Mouse (Mus musculus) hindbrain, embryonic 16.5 days (tissue): ENCODE measurements around the gene Trim65. TPM values are rescaled to one million over a fixed set of nuclear protein-coding genes. Genes with fewer than 3 reads are reported as not detected.
A peak's percentile ranks its signal among the peaks of the same experiment; 100 is the strongest.

Source experiments
- ATAC-seq: fragments of 200-750 bp; cut with Nextera tagmentation; 2 replicates; pipeline ENCODE4 v1.8.0; 2017; ENCODE audit warnings: moderate TSS enrichment, moderate library complexity
- H3K27ac ChIP-seq: fragments of 300-500 bp; sonication (generic); 2 replicates; pipeline ENCODE4 v1.5.1; 2014; ENCODE audit warnings: low read depth, mild to moderate bottlenecking, control low read depth, low read length, moderate library complexity
- H3K27me3 ChIP-seq: fragments of 300-500 bp; sonication (generic); replicated peaks from 2 replicates; pipeline ENCODE4 v1.6.1; 2014; ENCODE audit warnings: low read length; ENCODE audit not compliant: control insufficient read depth, insufficient read depth
- H3K36me3 ChIP-seq: fragments of 300-500 bp; sonication (generic); 2 replicates; pipeline ENCODE4 v1.6.1; 2014; ENCODE audit warnings: mild to moderate bottlenecking, low read length, moderate library complexity, mixed read lengths; ENCODE audit not compliant: control insufficient read depth, insufficient read depth
- H3K4me1 ChIP-seq: fragments of 300-500 bp; sonication (generic); 2 replicates; pipeline ENCODE4 v1.6.1; 2014; ENCODE audit warnings: low read depth, low read length; ENCODE audit not compliant: control insufficient read depth, insufficient read depth
- H3K4me2 ChIP-seq: fragments of 300-500 bp; sonication (generic); 2 replicates; pipeline ENCODE4 v1.6.1; 2014; ENCODE audit warnings: mild to moderate bottlenecking, low read length, control low read depth, moderate library complexity
- H3K4me3 ChIP-seq: fragments of 300-500 bp; sonication (generic); 2 replicates; pipeline ENCODE4 v1.5.1; 2014; ENCODE audit warnings: mild to moderate bottlenecking, low read length, control low read depth, moderate library complexity
- H3K9ac ChIP-seq: fragments of 300-500 bp; sonication (generic); 2 replicates; pipeline ENCODE4 v1.6.1; 2014; ENCODE audit warnings: low read depth, mild to moderate bottlenecking, control low read depth, low read length, moderate library complexity
- H3K9me3 ChIP-seq: fragments of 300-500 bp; sonication (generic); 2 replicates; pipeline ENCODE4 v1.6.1; 2014; ENCODE audit warnings: mild to moderate bottlenecking, low read length, moderate library complexity; ENCODE audit not compliant: control insufficient read depth
- WGBS: fragments of 180-500 bp; shearing (Covaris S2); extraction: QIAGEN DNeasy Blood & Tissue Kit; methylation state at CpG from one replicate; pipeline ENCODE4 v1.1.7; 2014; 5-methylcytosine and 5-hydroxymethylcytosine counted together
- polyA plus RNA-seq: library from polyadenylated mRNA; unstranded; fragments of >200 nt; fragmentation: Nextera tagmentation; extraction: Ambion mirVana; gene quantifications from 2 replicates; pipeline ENCODE4 v1.2.1, GENCODE M21; 2015

The Trim65 gene
- polyA plus RNA-seq = 3.0 and 4.2 TPM in 2 replicates

DNA sequence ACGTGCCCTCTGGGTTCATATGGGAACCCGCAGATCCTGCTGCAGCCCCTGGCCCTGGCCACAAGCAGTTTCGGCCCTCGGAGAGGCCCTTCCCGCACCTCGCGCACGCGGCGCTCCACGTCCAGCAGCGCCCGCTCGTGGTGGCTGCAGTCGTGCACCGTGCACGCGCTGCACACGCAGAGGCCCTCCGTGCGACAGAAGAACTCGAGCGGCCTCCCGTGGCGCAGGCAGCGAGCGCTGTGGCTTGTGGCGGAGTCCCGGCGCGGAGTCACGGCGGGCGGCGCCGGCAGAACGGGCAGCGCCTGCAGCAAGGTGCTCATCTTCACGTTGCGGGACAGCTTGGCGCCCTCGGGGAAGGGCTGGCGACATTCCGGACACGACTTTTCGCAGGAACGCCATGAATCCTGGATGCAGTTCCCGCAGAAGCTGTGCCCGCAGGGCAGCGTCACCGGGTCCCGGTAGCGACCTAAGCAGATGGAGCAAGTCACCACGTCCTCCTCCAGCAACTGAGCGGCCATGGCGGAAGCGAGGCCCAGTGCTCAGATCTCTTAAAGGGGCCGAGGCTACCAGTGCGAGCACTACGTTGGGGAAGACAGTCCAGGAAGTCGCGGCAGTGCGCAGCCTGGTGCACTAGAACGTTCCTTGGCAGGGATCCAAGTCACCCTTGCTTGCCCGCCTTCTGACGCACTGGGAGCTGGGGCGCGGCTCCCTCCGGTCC lies at the start of gene Trim65:
Gene Trim65 (minus strand): TSS at position 641 of the 718 bp plus-strand sequence.
- H3K4me2 ChIP-seq = peak within 1 kb of the TSS; percentile 77
- ATAC-seq = peak; percentile 88
- peak within 1 kb of the TSS; percentile 61 for H3K4me3 ChIP-seq
- H3K27me3 ChIP-seq = no peaks in the 10 kb centered on the region
- peaks cover 7% of the 10 kb centered on the region for H3K36me3 ChIP-seq
- no peaks in the 10 kb centered on the region for H3K9me3 ChIP-seq
- peaks cover 25% of the 10 kb centered on the region for H3K4me1 ChIP-seq
- WGBS = under 1% methylated on average over 54 of the region's 69 CpGs
- H3K9ac ChIP-seq = peak within 1 kb of the TSS; percentile 84
- H3K27ac ChIP-seq = peak within 1 kb of the TSS; percentile 94

DNA sequence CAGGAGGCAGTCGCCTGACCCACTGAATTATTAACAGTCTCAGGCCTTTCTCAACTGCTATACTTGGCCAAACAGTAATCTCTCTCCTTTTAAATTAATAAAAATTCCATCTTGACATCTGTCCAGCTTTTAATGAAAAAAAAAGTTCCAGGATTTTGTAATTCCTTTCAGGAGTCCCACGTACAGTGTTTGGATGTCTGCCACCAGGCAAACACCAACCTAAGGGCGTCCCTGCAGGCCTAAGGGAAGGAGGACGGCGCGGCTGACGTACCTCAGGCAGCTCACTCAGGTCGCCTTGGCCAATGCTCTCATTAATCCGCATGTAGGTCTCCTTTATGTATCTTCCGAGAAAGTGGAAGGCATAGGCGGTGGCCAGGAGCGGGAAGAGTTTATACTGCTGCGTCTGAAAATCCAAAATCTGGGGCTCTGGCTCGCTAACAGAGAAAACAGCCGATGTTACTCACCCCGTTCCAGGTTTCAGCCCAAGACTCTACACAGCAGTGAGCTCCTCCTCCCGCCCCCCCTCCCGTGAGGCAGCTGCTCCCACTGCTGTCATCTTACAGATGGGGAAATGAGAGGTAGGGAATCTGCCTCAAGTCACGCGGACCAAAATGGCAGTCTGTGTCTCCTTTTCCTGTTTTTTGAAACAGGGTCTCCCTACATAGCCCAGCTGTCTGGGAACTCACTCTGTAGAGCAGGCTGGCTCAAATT lies 47.6 kb upstream of the Trim65 start:
- 88% methylated on average over 20 of the region's 20 CpGs for WGBS
- no peaks in the 10 kb centered on the region for H3K9me3 ChIP-seq
- ATAC-seq = no peak

DNA sequence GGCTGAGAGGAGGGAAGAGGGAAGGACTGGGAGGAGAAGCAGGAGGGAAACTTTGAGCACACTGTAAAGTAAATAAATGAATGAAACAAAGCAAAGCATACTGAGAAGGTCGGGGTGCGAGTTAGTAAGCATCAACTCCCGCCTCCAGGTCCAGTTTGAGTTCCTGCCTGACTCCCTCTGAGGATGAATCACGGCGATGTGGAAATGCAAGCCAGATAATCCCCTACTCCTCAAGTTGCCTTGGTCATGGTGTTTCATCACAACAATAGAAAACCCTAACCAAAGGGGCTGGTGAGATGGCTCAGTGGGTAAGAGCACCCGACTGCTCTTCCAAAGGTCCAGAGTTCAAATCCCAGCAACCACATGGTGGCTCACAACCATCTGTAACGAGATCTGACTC lies 45.1 kb upstream of the Trim65 start:
- 93% methylated on average over 7 of the region's 7 CpGs for WGBS
- no peaks in the 10 kb centered on the region for H3K9me3 ChIP-seq

More for the DNA sequence above, 47.6 kb upstream of the Trim65 start:
- no peak overlapping the region for H3K4me3 ChIP-seq
- H3K36me3 ChIP-seq = peaks cover 31% of the 10 kb centered on the region
- no peak overlapping the region for H3K4me2 ChIP-seq
- H3K27me3 ChIP-seq = no peaks in the 10 kb centered on the region
- no peaks in the 10 kb centered on the region for H3K4me1 ChIP-seq
- no peak overlapping the region for H3K9ac ChIP-seq
- H3K27ac ChIP-seq = no peak overlapping the region

DNA sequence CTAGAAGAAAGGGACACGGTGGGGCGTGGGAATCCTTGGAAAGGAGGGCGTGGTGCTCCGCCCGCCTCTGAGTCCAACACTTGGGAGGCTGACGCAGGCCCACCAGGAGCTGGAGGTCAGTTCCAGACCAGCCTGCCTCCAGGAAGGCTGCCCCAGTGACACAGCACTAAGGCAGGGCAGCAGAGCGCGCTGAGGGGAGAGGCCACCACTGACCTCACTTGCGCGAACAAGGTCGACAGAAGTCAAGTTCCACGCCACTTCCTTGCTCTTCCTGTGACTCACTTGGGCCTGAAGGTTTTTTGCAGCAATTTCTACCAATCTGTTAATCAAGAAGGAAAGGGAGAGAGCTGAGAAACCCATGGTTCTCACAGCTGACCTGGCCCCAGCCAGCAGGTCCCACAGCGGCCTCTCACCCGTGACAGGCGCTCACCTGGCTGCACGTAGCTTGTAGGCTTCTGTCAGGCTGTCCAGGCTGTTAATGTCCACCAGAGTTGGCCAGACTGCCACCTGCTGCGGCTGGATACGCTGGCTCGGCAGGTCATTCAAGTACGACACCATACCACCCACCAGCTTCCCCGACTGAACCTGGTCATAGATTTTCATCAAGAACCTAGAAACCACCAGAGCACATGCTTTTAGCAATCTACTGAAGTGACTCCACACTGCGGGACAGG lies 44.0 kb upstream of the Trim65 start:
- WGBS = 92% methylated on average over 22 of the region's 22 CpGs
- ATAC-seq = no peak
- peaks cover 22% of the 10 kb centered on the region for H3K36me3 ChIP-seq

More for the DNA sequence above, 45.1 kb upstream of the Trim65 start:
- Histone ChIP-seq H3K4me1 (no peaks in the 10 kb centered on the region), H3K36me3 (peaks cover 30% of the 10 kb centered on the region), H3K27me3 (no peaks in the 10 kb centered on the region), H3K9ac (no peak overlapping the region), H3K27ac (no peak overlapping the region), H3K4me2 (no peak overlapping the region), H3K4me3 (no peak overlapping the region)
- ATAC-seq = no peak

DNA sequence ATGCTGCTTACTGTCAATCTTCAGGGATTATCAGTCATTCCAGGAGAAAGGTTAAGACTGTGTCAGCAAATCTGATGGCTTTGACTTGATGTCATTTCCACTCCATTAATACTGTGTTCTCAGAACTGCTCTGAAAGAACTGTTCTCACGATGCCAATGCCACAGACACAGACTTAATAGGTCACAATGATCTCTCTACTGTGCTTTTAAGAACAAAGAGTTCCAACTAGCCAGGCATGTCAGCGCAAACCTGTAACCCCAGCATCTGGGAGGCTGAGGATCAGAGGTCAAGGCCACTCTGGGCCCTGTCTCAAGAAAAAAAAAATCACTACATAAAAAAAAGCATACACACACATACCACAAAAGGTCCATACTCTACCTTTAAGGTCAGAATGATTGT lies 41.0 kb upstream of the Trim65 start:
- Histone ChIP-seq H3K4me2 (no peak overlapping the region), H3K4me1 (peaks cover 6% of the 10 kb centered on the region), H3K27me3 (no peaks in the 10 kb centered on the region), H3K9ac (no peak overlapping the region), H3K36me3 (peaks cover 18% of the 10 kb centered on the region), H3K27ac (no peak overlapping the region), H3K4me3 (no peak overlapping the region), H3K9me3 (no peaks in the 10 kb centered on the region)
- 88% methylated on average over 2 of the region's 2 CpGs for WGBS
- ATAC-seq = no peak

More for the DNA sequence above, 44.0 kb upstream of the Trim65 start:
- Histone ChIP-seq H3K27me3 (no peaks in the 10 kb centered on the region), H3K4me3 (no peak overlapping the region), H3K27ac (no peak overlapping the region), H3K9ac (no peak overlapping the region), H3K4me2 (no peak overlapping the region), H3K9me3 (no peaks in the 10 kb centered on the region), H3K4me1 (no peaks in the 10 kb centered on the region)

DNA sequence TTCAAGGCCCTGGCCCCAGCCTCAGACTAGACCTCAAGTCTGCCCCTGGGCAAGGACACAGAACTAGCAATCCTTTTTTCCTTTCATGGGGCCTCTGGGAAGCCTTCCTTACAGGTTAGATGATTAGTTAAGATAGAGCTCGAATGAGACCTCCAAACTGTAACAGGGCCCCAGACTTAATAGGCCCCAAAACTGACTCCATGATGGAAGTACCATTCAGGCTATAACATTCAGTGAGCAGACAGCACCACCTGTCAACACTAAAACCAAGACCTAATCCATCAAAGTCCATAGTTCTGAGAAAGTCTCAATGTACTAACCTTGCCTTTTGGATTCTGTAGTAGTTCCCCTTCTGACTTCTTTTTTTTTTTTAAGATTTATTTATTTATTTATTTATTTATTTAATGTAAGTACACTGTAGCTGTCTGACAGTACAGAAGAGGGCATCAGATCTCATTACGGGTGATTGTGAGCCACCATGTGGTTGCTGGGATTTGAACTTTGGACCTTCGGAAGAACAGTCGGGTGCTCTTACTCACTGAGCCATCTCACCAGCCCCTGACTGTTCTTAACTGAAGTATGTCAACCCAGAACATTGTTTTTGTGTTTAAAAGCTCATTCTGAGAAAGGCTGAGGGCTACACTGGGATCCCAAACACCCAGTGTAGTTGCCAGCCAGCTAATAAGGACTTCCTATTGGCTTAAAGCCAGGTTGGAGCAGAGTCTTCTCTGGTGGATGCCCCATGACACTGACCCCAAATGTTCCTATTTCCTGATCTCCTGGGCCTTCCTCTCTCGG lies 39.3 kb upstream of the Trim65 start:
- Histone ChIP-seq H3K9ac (no peak overlapping the region), H3K27me3 (no peaks in the 10 kb centered on the region), H3K4me3 (no peak overlapping the region), H3K36me3 (peaks cover 13% of the 10 kb centered on the region), H3K4me2 (no peak overlapping the region), H3K27ac (no peak overlapping the region), H3K4me1 (peaks cover 15% of the 10 kb centered on the region), H3K9me3 (no peaks in the 10 kb centered on the region)
- ATAC-seq = no peak
- WGBS = 83% methylated on average over 5 of the region's 5 CpGs

DNA sequence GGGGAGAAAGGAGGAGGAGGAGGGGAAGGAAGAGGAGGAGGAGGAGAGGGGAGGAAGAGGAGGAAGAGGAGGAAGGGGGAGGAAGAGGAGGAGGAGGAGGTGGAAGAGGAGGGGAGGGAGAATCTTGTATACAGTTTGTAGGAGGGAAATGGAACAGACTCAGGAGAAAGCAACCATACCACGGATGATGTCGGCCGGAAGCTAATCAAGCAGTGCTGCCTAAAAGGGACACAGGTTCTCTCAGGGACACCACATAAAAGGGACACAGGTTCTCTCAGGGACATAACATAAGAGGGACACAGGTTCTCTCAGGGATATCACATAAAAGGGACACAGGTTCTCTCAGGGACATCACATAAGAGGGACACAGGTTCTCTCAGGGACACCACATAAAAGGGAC lies 38.3 kb upstream of the Trim65 start:
- Histone ChIP-seq H3K4me3 (no peak overlapping the region), H3K4me2 (no peak overlapping the region), H3K27ac (no peak overlapping the region), H3K27me3 (no peaks in the 10 kb centered on the region), H3K9me3 (no peaks in the 10 kb centered on the region), H3K36me3 (peaks cover 7% of the 10 kb centered on the region), H3K4me1 (peaks cover 15% of the 10 kb centered on the region), H3K9ac (no peak overlapping the region)
- no peak for ATAC-seq
- WGBS = 92% methylated on average over 3 of the region's 3 CpGs

DNA sequence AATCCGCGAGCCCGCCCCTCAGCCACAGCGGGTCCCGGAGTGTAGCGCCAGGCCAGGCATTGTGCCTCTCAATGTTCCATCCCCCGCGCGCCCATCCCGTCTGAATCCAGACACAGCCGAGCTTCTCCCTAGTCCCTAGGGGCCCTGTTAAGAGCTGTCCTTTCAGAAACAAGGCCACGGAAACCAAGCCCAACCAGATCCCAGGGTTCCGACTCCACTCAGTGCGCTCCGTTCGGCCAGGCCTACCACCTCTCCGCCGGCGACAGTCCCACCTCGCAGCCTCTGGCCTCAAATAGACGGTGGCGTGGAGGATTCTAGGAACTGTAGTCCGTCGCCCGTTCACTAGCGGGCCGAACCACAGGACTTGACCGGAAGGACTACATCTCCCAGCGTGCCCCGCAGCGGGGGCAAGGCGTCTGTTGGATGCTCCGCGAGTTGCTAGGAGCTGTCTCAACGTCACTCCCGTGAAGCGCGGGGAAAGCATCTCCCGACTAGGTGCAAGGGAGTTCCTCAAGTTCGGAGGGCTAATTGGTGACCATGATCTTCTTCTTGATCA lies 37.0 kb upstream of the Trim65 start, which contains the start of gene Fbf1:
Gene Fbf1 (minus strand): TSS at position 283 of the 556 bp plus-strand sequence.
- WGBS = 0% methylated on average over 40 of the region's 40 CpGs
- H3K4me2 ChIP-seq = peak within 1 kb of the TSS; percentile 91
- H3K36me3 ChIP-seq = peaks cover 4% of the 10 kb centered on the region
- peaks cover 17% of the 10 kb centered on the region for H3K4me1 ChIP-seq
- H3K9me3 ChIP-seq = no peaks in the 10 kb centered on the region
- peak; percentile 99 for ATAC-seq
- H3K27me3 ChIP-seq = no peaks in the 10 kb centered on the region
- peak within 1 kb of the TSS; percentile 92 for H3K9ac ChIP-seq
- H3K4me3 ChIP-seq = peak within 1 kb of the TSS; percentile 80
- H3K27ac ChIP-seq = peak within 1 kb of the TSS; percentile 93
